ENCODE assay signal across 7 mouse cellular contexts in the genomic region with DNA sequence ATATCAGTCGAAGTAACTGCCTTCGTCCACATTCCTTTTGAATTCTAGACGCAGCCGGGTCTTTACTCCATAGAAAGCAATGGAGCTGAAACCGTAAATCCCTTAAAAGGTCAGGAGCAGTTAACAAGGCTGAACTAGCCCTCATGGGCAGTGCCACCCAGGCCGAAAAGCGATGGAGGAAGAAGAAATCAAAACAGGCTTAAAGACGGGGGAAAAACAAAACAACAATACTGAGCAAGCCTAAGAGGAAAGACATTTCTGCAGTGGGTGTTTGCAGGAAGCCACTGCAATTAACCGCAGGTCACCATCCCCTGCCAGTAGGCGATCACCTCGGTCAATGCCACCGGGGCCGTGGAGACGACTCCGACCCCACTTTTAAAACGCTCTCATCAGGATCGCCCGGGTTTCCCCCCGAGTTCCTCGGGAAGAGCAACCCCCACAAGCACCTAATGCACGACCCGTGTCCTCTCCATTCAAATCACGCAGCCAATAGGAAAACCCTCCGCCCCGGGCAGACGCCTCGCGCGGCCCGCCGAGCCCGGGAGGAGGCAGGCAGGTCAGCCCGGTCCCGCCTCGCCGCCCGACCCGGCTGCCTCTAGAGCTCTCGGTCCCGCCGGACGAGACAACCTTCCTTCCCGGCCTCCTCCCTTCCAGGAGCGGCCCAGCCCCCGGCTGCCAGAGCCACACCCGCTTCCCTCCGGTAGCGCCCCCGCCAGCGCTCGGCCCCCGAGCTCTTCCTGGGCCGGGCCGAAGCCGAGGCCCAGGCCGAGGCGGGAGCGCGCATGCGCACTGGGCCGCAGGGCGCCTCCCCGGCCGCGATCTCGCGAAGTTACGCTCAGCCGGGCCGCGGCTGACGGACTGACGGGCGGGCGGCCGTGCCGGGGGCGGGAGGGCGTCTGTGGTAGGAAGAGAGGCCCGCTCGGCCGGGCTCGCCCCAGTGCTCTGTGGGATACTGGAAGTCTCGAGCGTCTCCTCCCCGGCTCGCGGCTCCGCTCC. TPM values are rescaled to one million over a fixed set of nuclear protein-coding genes. Genes with fewer than 3 reads are reported as not detected.
DNase-seq lines count a peak whose midpoint lies in the region; ATAC-seq lines count a peak whose summit lies in the region.

Gene Ppp1r12a, plus strand, starts transcription at position 933 of the 996 bp plus-strand sequence.

- H3K27ac ChIP-seq in intestine, embryonic 16.5 days (ENCODE audit: low read length), result peak within 1 kb of the TSS; percentile 94
- peak within 1 kb of the TSS; percentile 98 for H3K27ac ChIP-seq in midbrain, embryonic 11.5 days (ENCODE audit: low read depth, low read length)

- peak; percentile 96 to 98 for DNase-seq in adrenal gland, adult 18-20 months (ENCODE audit: low spot score in 2 of 2)
- peak; percentile 97 for DNase-seq in embryo, embryonic 11 days
- DNase-seq in gastrocnemius, postnatal 36 days, result peak; percentile 92 to 96
- peak; percentile 94 to 98 for DNase-seq in left cerebral cortex, postnatal 36 days (ENCODE audit: low spot score in 2 of 2)
- peak; percentile 100 for DNase-seq in midbrain, embryonic 11.5 days (ENCODE audit: low spot score, missing footprints)
- DNase-seq in skeletal muscle tissue, adult 2 months (ENCODE audit: low read depth, low spot score), result peak; percentile 97

- no peaks in the 10 kb centered on the region for H3K27me3 ChIP-seq in intestine, embryonic 16.5 days (replicated peaks; ENCODE audit: control insufficient read depth, insufficient read depth, low read length)
- no peaks in the 10 kb centered on the region for H3K27me3 ChIP-seq in midbrain, embryonic 11.5 days (ENCODE audit: control insufficient read depth, insufficient read depth, low read length)

- peak; percentile 97 for ATAC-seq in intestine, embryonic 16.5 days
- ATAC-seq in midbrain, embryonic 11.5 days (ENCODE audit: low FRiP score), result peak; percentile 97

- H3K4me2 ChIP-seq in intestine, embryonic 16.5 days (ENCODE audit: low read depth, low read length), result peak within 1 kb of the TSS; percentile 71
- H3K4me2 ChIP-seq in midbrain, embryonic 11.5 days, result peak within 1 kb of the TSS; percentile 74

- under 1% methylated on average over 86 of the region's 89 CpGs for WGBS in intestine, embryonic 16.5 days
- under 1% methylated on average over 80 of the region's 89 CpGs for WGBS in midbrain, embryonic 11.5 days

- no peaks in the 10 kb centered on the region for H3K36me3 ChIP-seq in intestine, embryonic 16.5 days (ENCODE audit: control insufficient read depth, insufficient read depth, low read length)
- no peaks in the 10 kb centered on the region for H3K36me3 ChIP-seq in midbrain, embryonic 11.5 days (ENCODE audit: control insufficient read depth, insufficient read depth, low read length)

- intact Hi-C loops in gastrocnemius, postnatal 36 days (cut with DNase I), result no loop called here
- intact Hi-C loops in left cerebral cortex, postnatal 36 days (cut with DNase I), result loop anchor here (5.0 to 10.0 kb wide), 3 partner anchors 74 to 229 kb away; no protein-coding TSS in a partner anchor

- H3K4me3 ChIP-seq in intestine, embryonic 16.5 days (ENCODE audit: low read length), result peak within 1 kb of the TSS; percentile 100
- H3K4me3 ChIP-seq in midbrain, embryonic 11.5 days (ENCODE audit: low read depth, low read length), result peak within 1 kb of the TSS; percentile 99

- peak within 1 kb of the TSS; percentile 100 for H3K9ac ChIP-seq in intestine, embryonic 16.5 days (ENCODE audit: low read depth, low read length)
- peak within 1 kb of the TSS; percentile 99 for H3K9ac ChIP-seq in midbrain, embryonic 11.5 days (ENCODE audit: low read length)

- H3K9me3 ChIP-seq in intestine, embryonic 16.5 days (ENCODE audit: control insufficient read depth, low read length), result no peaks in the 10 kb centered on the region
- H3K9me3 ChIP-seq in midbrain, embryonic 11.5 days (ENCODE audit: control insufficient read depth, low read length), result no peaks in the 10 kb centered on the region

- H3K4me1 ChIP-seq in intestine, embryonic 16.5 days (ENCODE audit: control insufficient read depth, insufficient read depth, low read length), result peaks cover 12% of the 10 kb centered on the region
- H3K4me1 ChIP-seq in midbrain, embryonic 11.5 days (ENCODE audit: control insufficient read depth, insufficient read depth, low read length), result peaks cover 9% of the 10 kb centered on the region

RNA-seq across cellular contexts. Expression of gene Ppp1r12a, which starts in this region (rescaled TPM):
- total RNA-seq in adrenal gland, adult 18-20 months (2021), result 100 to 1,000 TPM in 1 of 2 experiments, 10 to 100 TPM in 1; 95.9 to 109 TPM
- total RNA-seq in gastrocnemius, postnatal 36 days (2021), result 10 to 100 TPM; 20.3 to 20.9 TPM
- polyA plus RNA-seq in intestine, embryonic 16.5 days (2015; fragmentation: Nextera tagmentation; extraction: Ambion mirVana), result 89.6 and 101 TPM in 2 replicates
- total RNA-seq in left cerebral cortex, postnatal 36 days (2021), result 100 to 1,000 TPM; 124 to 162 TPM
- 78.6 and 82.4 TPM in 2 replicates for polyA plus RNA-seq in midbrain, embryonic 11.5 days (2014; fragmentation: Nextera tagmentation; extraction: Ambion mirVana)

Comparison
In these comparisons a context has a peak if more than half of its experiments do, and no peak if none do; other contexts are left out.
1. Peak in every context shown above with its lines: DNase-seq, ATAC-seq, H3K4me3 ChIP-seq and H3K27ac ChIP-seq.
2. RNA of gene Ppp1r12a (total RNA-seq): 124 to 162 TPM in left cerebral cortex, postnatal 36 days and 95.9 to 109 TPM in adrenal gland, adult 18-20 months; 20.3 to 20.9 TPM in gastrocnemius, postnatal 36 days; every median in the first group is over 4 times any median in the second.